Mouse (Mus musculus) stomach, postnatal 0 days (tissue): ENCODE results near the gene 1700024P04Rik. TPM values are rescaled to one million over a fixed set of nuclear protein-coding genes. Genes with fewer than 3 reads are reported as not detected.

Source experiments
- ATAC-seq: fragments of 200-750 bp; cut with Nextera tagmentation; 2 replicates; pipeline ENCODE4 v1.8.0; 2017; ENCODE audit not compliant: low FRiP score, low TSS enrichment
- DNase-seq: peaks from one replicate; pipeline ENCODE4 v3.0.0-alpha.2; 2016; ENCODE audit warnings: low spot score
- H3K27ac ChIP-seq: fragments of 300-500 bp; sonication (generic); replicated peaks from 2 replicates; pipeline ENCODE4 v1.5.1; 2014; ENCODE audit warnings: mild to moderate bottlenecking, control low read depth
- H3K27me3 ChIP-seq: fragments of 300-500 bp; sonication (generic); 2 replicates; pipeline ENCODE4 v1.6.1; 2014; ENCODE audit warnings: low read length; ENCODE audit not compliant: control insufficient read depth, insufficient read depth
- H3K36me3 ChIP-seq: fragments of 300-500 bp; sonication (generic); 2 replicates; pipeline ENCODE4 v1.6.1; 2014; ENCODE audit warnings: low read length, mixed read lengths; ENCODE audit not compliant: control insufficient read depth, insufficient read depth
- H3K4me1 ChIP-seq: fragments of 300-500 bp; sonication (generic); replicated peaks from 2 replicates; pipeline ENCODE4 v1.6.1; 2014; ENCODE audit warnings: antibody characterized with exemption; ENCODE audit not compliant: control insufficient read depth, insufficient read depth
- H3K4me2 ChIP-seq: fragments of 300-500 bp; sonication (generic); replicated peaks from 2 replicates; pipeline ENCODE4 v1.6.1; 2014; ENCODE audit warnings: low read depth, mild to moderate bottlenecking, control low read depth, moderate library complexity
- H3K4me3 ChIP-seq: fragments of 300-500 bp; sonication (generic); 2 replicates; pipeline ENCODE4 v1.5.1; 2014; ENCODE audit warnings: low read depth, low read length, control low read depth
- H3K9ac ChIP-seq: fragments of 300-500 bp; sonication (generic); 2 replicates; pipeline ENCODE4 v1.6.1; 2014; ENCODE audit warnings: mild to moderate bottlenecking, low read length, control low read depth, mixed read lengths
- H3K9me3 ChIP-seq: fragments of 300-500 bp; sonication (generic); 2 replicates; pipeline ENCODE4 v1.6.1; 2016; ENCODE audit warnings: low read length; ENCODE audit not compliant: control insufficient read depth
- CTCF ChIP-seq: IDR thresholded peaks from 2 replicates; pipeline ENCODE4 v1.5.1; 2016; ENCODE audit warnings: antibody characterized with exemption, low read depth, mild to moderate bottlenecking, moderate library complexity
- EP300 ChIP-seq: optimal IDR thresholded peaks from 2 replicates; pipeline ENCODE3; 2016; ENCODE audit warnings: antibody characterized with exemption
- WGBS: fragments of 180-500 bp; shearing (Covaris S2); extraction: QIAGEN DNeasy Blood & Tissue Kit; methylation state at CpG from one replicate; pipeline ENCODE4 v1.1.7; 2014; 5-methylcytosine and 5-hydroxymethylcytosine counted together
- polyA plus RNA-seq: library from polyadenylated mRNA; unstranded; fragments of >200 nt; fragmentation: Nextera tagmentation; extraction: Ambion mirVana; gene quantifications from 2 replicates; pipeline ENCODE4 v1.2.1, GENCODE M21; 2015

The 1700024P04Rik gene
- not detected in 2 replicates for polyA plus RNA-seq

GRCm38 (mm10) chr13:98984465-98984864 is at the start of gene 1700024P04Rik:
1700024P04Rik (minus strand) TSS chr13:98984565.
- H3K4me2 ChIP-seq, result no peak within 1 kb of the TSS
- H3K27ac ChIP-seq, result no peak within 1 kb of the TSS
- no peaks in the 10 kb centered on the region for H3K27me3 ChIP-seq
- H3K4me3 ChIP-seq, result no peak within 1 kb of the TSS
- ATAC-seq (no peak), DNase-seq (no peak)
- no peaks in the 10 kb centered on the region for H3K36me3 ChIP-seq
- no peaks in the 10 kb centered on the region for H3K4me1 ChIP-seq
- H3K9me3 ChIP-seq, result no peaks in the 10 kb centered on the region
- WGBS, result 62% methylated on average over 2 of the region's 2 CpGs
- no peak within 1 kb of the TSS for H3K9ac ChIP-seq
- TF ChIP-seq EP300 (no peak), CTCF (no peak)

GRCm38 (mm10) chr13:99031223-99032216 is 47.2 kb upstream of the 1700024P04Rik start:
- no peak for DNase-seq
- no peaks in the 10 kb centered on the region for H3K4me1 ChIP-seq
- TF ChIP-seq CTCF (no peak), EP300 (no peak)
- H3K9ac ChIP-seq, result no peak overlapping the region
- H3K27me3 ChIP-seq, result no peaks in the 10 kb centered on the region
- 67% methylated on average over 11 of the region's 11 CpGs for WGBS
- no peaks in the 10 kb centered on the region for H3K9me3 ChIP-seq
- no peak overlapping the region for H3K4me2 ChIP-seq
- no peak overlapping the region for H3K27ac ChIP-seq
- H3K36me3 ChIP-seq, result no peaks in the 10 kb centered on the region
- H3K4me3 ChIP-seq, result no peak overlapping the region
- no peak for ATAC-seq

GRCm38 (mm10) chr13:99030579-99031200 is 46.3 kb upstream of the 1700024P04Rik start:
- no peak overlapping the region for H3K4me3 ChIP-seq
- WGBS, result 80% methylated on average over 15 of the region's 15 CpGs
- H3K27ac ChIP-seq, result no peak overlapping the region
- no peaks in the 10 kb centered on the region for H3K9me3 ChIP-seq
- no peak for TF ChIP-seq CTCF
- TF ChIP-seq EP300, result no peak
- no peak overlapping the region for H3K9ac ChIP-seq
- DNase-seq (no peak), ATAC-seq (no peak)
- no peaks in the 10 kb centered on the region for H3K27me3 ChIP-seq
- no peak overlapping the region for H3K4me2 ChIP-seq
- H3K4me1 ChIP-seq, result no peaks in the 10 kb centered on the region
- no peaks in the 10 kb centered on the region for H3K36me3 ChIP-seq

DNA sequence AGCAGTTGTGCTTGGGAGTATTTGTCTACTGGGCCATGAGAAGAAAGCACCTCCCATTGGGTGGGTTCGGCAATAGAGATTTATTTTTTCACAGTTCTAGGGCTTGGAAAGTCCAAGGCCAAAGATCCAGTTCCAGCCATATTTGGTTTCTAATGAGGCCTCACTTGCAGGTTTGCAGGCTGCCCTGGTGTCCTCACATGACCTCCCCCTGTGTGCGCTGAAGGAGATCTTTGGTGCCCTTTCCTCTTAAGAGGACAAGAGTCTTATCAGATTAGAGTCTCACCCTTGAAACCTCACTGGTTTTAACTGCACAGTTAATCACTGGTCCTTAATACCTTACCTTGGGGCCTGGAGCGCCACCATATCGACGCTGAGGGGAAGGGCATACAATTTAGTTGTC is 40.9 kb upstream of the 1700024P04Rik start:
- Histone ChIP-seq H3K27me3 (no peaks in the 10 kb centered on the region), H3K4me3 (no peak overlapping the region), H3K4me2 (no peak overlapping the region), H3K4me1 (no peaks in the 10 kb centered on the region), H3K36me3 (no peaks in the 10 kb centered on the region), H3K27ac (no peak overlapping the region), H3K9me3 (no peaks in the 10 kb centered on the region), H3K9ac (no peak overlapping the region)
- no peak for TF ChIP-seq EP300
- DNase-seq, result no peak
- 59% methylated on average over 5 of the region's 5 CpGs for WGBS
- ATAC-seq, result no peak

DNA sequence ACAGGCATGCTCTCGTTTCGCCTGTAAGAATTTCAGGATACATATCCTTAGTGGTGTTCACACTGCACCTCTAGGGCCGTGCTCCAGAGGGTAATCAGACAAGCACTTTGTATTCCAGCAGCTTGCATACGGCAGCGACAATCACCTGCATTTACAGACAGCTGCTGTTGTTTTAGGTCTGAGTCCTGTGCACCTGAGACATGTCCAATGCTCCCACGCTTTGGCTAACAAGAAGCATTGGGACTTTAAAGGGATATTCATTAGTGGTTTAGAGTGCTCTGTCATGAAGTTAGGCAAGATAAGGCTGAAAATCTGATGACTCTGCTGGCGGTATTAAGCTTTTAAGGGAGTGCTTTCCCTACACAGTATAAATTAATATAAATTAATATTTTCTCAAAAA is 37.7 kb upstream of the 1700024P04Rik start:
- Histone ChIP-seq H3K27me3 (no peaks in the 10 kb centered on the region), H3K4me1 (no peaks in the 10 kb centered on the region), H3K9ac (no peak overlapping the region), H3K4me3 (no peak overlapping the region), H3K27ac (no peak overlapping the region), H3K9me3 (no peaks in the 10 kb centered on the region), H3K4me2 (no peak overlapping the region), H3K36me3 (no peaks in the 10 kb centered on the region)
- TF ChIP-seq EP300 (no peak), CTCF (no peak)
- ATAC-seq (no peak), DNase-seq (no peak)
- WGBS, result 68% methylated on average over 7 of the region's 7 CpGs

- ATAC-seq (no peak), DNase-seq (no peak)
- H3K27me3 ChIP-seq, result no peaks in the 10 kb centered on the region
- 57% methylated on average over 6 of the region's 6 CpGs for WGBS
- no peak overlapping the region for H3K9ac ChIP-seq
- H3K9me3 ChIP-seq, result no peaks in the 10 kb centered on the region
- no peak overlapping the region for H3K27ac ChIP-seq
- no peaks in the 10 kb centered on the region for H3K36me3 ChIP-seq
- TF ChIP-seq CTCF, result no peak
- TF ChIP-seq EP300, result no peak
- H3K4me3 ChIP-seq, result no peak overlapping the region
- H3K4me2 ChIP-seq, result no peak overlapping the region
- no peaks in the 10 kb centered on the region for H3K4me1 ChIP-seq
Measured at GRCm38 (mm10) chr13:99021181-99021580, 36.8 kb upstream of the 1700024P04Rik start.
